Mouse (Mus musculus) midbrain, embryonic 11.5 days (tissue): ENCODE data around the gene Aoc3. TPM values are rescaled to one million over a fixed set of nuclear protein-coding genes. Genes with fewer than 3 reads are reported as not detected.
A peak's percentile ranks its signal among the peaks of the same experiment; 100 is the strongest.

Source experiments
- ATAC-seq: fragments of 200-750 bp; cut with Nextera tagmentation; 2 replicates; pipeline ENCODE4 v1.8.0; 2017; ENCODE audit warnings: moderate TSS enrichment, moderate library complexity; ENCODE audit not compliant: low FRiP score
- DNase-seq: peaks from one replicate; pipeline ENCODE4 v3.0.0; 2015; ENCODE audit warnings: low spot score; ENCODE audit errors: missing footprints
- H3K27ac ChIP-seq: fragments of 300-500 bp; sonication (generic); 2 replicates; pipeline ENCODE4 v1.5.1; 2014; ENCODE audit warnings: low read depth, low read length
- H3K27me3 ChIP-seq: fragments of 300-500 bp; sonication (generic); 2 replicates; pipeline ENCODE4 v1.6.1; 2014; ENCODE audit warnings: mild to moderate bottlenecking, low read length, moderate library complexity, mixed read lengths; ENCODE audit not compliant: control insufficient read depth, insufficient read depth
- H3K36me3 ChIP-seq: fragments of 300-500 bp; sonication (generic); 2 replicates; pipeline ENCODE4 v1.6.1; 2014; ENCODE audit warnings: mild to moderate bottlenecking, low read length, moderate library complexity, mixed read lengths; ENCODE audit not compliant: control insufficient read depth, insufficient read depth
- H3K4me1 ChIP-seq: fragments of 300-500 bp; sonication (generic); 2 replicates; pipeline ENCODE4 v1.6.1; 2014; ENCODE audit warnings: low read length; ENCODE audit not compliant: control insufficient read depth, insufficient read depth
- H3K4me2 ChIP-seq: fragments of 300-500 bp; sonication (generic); 2 replicates; pipeline ENCODE4 v1.6.1; 2014; ENCODE audit warnings: mild to moderate bottlenecking, moderate library complexity
- H3K4me3 ChIP-seq: fragments of 300-500 bp; sonication (generic); 2 replicates; pipeline ENCODE4 v1.5.1; 2014; ENCODE audit warnings: low read depth, low read length
- H3K9ac ChIP-seq: fragments of 300-500 bp; sonication (generic); 2 replicates; pipeline ENCODE4 v1.6.1; 2014; ENCODE audit warnings: low read length
- H3K9me3 ChIP-seq: fragments of 300-500 bp; sonication (generic); 2 replicates; pipeline ENCODE4 v1.6.1; 2016; ENCODE audit warnings: low read length; ENCODE audit not compliant: control insufficient read depth
- WGBS: fragments of 180-500 bp; shearing (Covaris S2); extraction: QIAGEN DNeasy Blood & Tissue Kit; methylation state at CpG from one replicate; pipeline ENCODE4 v1.1.7; 2014; 5-methylcytosine and 5-hydroxymethylcytosine counted together
- polyA plus RNA-seq: library from polyadenylated mRNA; unstranded; fragments of >200 nt; fragmentation: Nextera tagmentation; extraction: Ambion mirVana; gene quantifications from 2 replicates; pipeline ENCODE4 v1.2.1, GENCODE M21; 2014

Gene Aoc3
- polyA plus RNA-seq, 1 experiment from 2014 or later = not detected

DNA sequence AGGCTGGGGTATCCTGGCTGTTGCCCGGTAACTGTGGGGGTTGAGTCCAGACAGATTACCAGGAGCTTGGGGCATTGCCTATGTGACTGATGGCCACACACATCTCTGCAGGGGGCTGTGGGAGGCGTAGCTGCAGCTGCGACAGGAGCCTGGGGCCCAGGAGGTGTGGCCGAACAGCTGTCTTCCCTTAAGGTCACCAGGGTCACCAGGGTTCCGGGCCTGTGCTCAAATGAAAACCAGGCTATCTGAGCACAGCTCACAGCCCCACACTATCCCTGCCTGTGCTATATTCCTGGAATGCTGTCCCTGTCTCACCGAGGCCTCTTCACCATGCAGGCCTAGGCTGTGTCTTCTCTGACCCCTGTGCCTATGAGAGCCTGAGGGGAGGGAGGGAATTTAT lies 4.1 kb downstream of the Aoc3 start:
- no peaks in the 10 kb centered on the region for H3K27me3 ChIP-seq
- H3K36me3 ChIP-seq = no peaks in the 10 kb centered on the region
- no peak overlapping the region; the same call in 1 of the 2 replicates for H3K9ac ChIP-seq
- no peak overlapping the region for H3K4me3 ChIP-seq
- no peak for ATAC-seq
- H3K27ac ChIP-seq = no peak overlapping the region
- no peak overlapping the region for H3K4me2 ChIP-seq
- peak; percentile 90 for DNase-seq
- peaks cover 13% of the 10 kb centered on the region for H3K4me1 ChIP-seq
- H3K9me3 ChIP-seq = no peaks in the 10 kb centered on the region
- 3% methylated on average over 6 of the region's 6 CpGs for WGBS

GRCm38 (mm10) chr11:101335685-101336084 lies 5.3 kb downstream of the Aoc3 start:
- Histone ChIP-seq H3K36me3 (no peaks in the 10 kb centered on the region), H3K9me3 (no peaks in the 10 kb centered on the region), H3K9ac (no peak overlapping the region), H3K4me2 (no peak overlapping the region), H3K27me3 (no peaks in the 10 kb centered on the region), H3K4me3 (no peak overlapping the region), H3K27ac (no peak overlapping the region), H3K4me1 (peaks cover 13% of the 10 kb centered on the region)
- no peak for ATAC-seq
- 76% methylated on average over 9 of the region's 9 CpGs for WGBS
- peak; percentile 62 for DNase-seq

DNA sequence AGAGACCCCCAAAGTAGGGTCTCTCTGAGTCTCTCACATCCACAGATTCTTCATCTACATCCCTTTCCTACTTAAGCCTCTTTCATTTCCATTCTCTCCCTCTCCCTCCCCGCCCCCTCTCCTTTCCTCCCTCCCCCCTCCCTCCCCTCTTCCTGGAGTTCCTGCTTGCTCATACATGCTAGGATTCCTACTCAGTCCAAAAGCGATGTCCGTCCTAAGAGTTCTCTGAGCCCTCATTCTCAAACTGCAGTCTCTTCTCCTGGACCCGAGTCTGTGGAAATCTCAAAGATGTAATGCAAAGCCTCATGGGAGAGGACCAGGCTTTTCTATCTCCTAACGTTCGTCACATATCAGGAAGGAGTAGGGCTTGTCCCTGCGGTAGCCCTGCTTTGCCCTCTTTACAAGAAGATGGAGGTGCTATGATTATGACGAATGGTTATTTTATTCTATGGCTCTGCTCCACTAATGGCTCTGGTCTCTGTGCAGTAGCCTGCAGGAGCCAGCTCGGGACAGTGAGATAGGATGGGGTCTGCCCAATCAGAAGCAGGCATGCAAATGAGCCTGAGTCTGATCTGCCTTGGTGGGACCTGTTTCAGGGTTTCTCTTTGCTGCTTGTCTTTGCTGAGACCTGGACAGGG lies 7.8 kb downstream of the Aoc3 start:
- no peaks in the 10 kb centered on the region for H3K9me3 ChIP-seq
- peaks cover 13% of the 10 kb centered on the region for H3K4me1 ChIP-seq
- no peaks in the 10 kb centered on the region for H3K36me3 ChIP-seq
- peak overlapping the region; percentile 46 for H3K9ac ChIP-seq
- ATAC-seq (peak; percentile 90), DNase-seq (peak; percentile 93)
- peak overlapping the region; percentile 49; the same call in 1 of the 2 replicates for H3K27ac ChIP-seq
- H3K4me2 ChIP-seq = peak overlapping the region; percentile 64
- 5% methylated on average over 9 of the region's 9 CpGs for WGBS
- H3K4me3 ChIP-seq = peak overlapping the region; percentile 32
- no peaks in the 10 kb centered on the region for H3K27me3 ChIP-seq

DNA sequence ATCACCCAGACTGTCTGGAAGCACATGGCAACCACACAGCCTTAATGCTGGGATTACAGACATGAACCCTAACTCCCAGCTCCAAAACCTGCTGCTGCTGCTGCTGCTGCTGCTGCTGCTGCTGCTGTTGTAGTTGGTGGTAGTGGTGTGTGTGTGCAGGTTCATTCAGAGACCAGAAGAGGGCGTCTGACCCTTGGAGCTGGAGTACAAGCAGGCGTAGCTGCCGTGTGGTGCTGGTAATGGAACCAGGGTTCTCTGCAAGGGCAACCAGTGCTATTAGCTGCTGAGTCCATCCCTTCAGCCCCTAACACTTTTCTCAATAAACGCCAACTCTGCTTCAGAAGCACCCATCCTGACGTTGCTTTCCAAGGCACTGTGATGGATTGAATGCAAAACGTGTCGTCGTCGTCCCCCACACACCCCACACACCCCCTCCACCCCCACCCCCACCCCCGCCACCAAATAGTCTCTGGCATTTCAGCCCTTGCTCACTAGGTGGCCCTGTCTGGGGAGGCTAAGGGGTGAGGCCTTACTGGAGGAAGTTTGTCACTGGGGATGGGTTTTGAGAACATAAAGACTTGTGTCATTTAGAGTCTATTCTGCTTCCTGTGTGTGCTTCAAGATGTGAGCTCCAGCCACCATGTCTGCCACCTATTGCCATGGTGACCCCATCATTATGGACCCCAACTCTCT lies 16.8 kb downstream of the Aoc3 start:
- H3K27ac ChIP-seq = no peak overlapping the region
- H3K4me1 ChIP-seq = no peaks in the 10 kb centered on the region
- H3K9me3 ChIP-seq = no peaks in the 10 kb centered on the region
- DNase-seq = peak; percentile 4
- no peaks in the 10 kb centered on the region for H3K27me3 ChIP-seq
- WGBS = 74% methylated on average over 10 of the region's 10 CpGs
- no peak overlapping the region for H3K4me3 ChIP-seq
- no peak overlapping the region for H3K4me2 ChIP-seq
- no peak for ATAC-seq
- H3K9ac ChIP-seq = no peak overlapping the region
- no peaks in the 10 kb centered on the region for H3K36me3 ChIP-seq

- ATAC-seq = no peak
- no peak overlapping the region for H3K9ac ChIP-seq
- H3K36me3 ChIP-seq = no peaks in the 10 kb centered on the region
- no peaks in the 10 kb centered on the region for H3K27me3 ChIP-seq
- no peaks in the 10 kb centered on the region for H3K9me3 ChIP-seq
- H3K4me3 ChIP-seq = no peak overlapping the region
- 75% methylated on average over 7 of the region's 7 CpGs for WGBS
- H3K27ac ChIP-seq = no peak overlapping the region
- DNase-seq = peak; percentile 56
- H3K4me1 ChIP-seq = no peaks in the 10 kb centered on the region
- H3K4me2 ChIP-seq = no peak overlapping the region
Observed at GRCm38 (mm10) chr11:101348774-101349173, 18.4 kb downstream of the Aoc3 start.

- Histone ChIP-seq H3K4me2 (no peak overlapping the region), H3K9ac (no peak overlapping the region), H3K4me1 (no peaks in the 10 kb centered on the region), H3K4me3 (no peak overlapping the region), H3K36me3 (no peaks in the 10 kb centered on the region), H3K27me3 (no peaks in the 10 kb centered on the region), H3K9me3 (no peaks in the 10 kb centered on the region), H3K27ac (no peak overlapping the region)
- ATAC-seq = no peak
- peak; percentile 61 for DNase-seq
- WGBS = 86% methylated on average over 3 of the region's 3 CpGs
Observed at GRCm38 (mm10) chr11:101349216-101349615, 18.8 kb downstream of the Aoc3 start.

DNA sequence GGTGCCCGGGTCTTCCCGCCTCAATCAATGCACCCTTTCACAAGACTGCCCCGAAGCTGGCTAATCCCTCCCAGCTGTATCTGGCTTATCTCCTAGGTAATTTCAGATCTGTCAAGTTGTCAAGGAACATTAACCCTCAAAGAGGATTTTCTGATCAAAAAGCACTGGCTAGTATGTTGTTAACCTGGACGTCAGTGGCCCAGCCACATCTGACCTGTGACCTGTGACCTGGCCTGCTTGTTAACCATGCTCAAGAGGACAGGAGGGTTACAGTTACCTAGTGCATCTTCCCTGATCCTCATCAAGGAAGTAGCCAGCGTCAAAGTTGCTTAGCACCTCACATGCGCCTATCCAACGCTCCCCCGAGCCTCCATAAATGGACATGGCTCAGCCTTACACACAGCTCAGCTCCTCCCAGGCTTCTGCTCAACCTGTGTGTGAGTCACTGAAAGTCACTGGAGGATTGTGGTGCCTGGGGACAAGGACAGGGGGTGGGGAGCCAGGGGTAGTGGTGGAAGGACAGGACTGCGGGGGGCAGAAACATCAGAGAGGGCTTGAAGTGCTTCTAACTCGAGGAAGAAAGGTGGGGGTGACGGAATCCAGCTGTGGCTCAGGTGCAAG lies 20.8 kb downstream of the Aoc3 start:
- ATAC-seq (no peak), DNase-seq (peak; percentile 72)
- Histone ChIP-seq H3K4me3 (no peak overlapping the region), H3K9me3 (no peaks in the 10 kb centered on the region), H3K27me3 (no peaks in the 10 kb centered on the region), H3K27ac (no peak overlapping the region), H3K4me1 (no peaks in the 10 kb centered on the region), H3K9ac (no peak overlapping the region), H3K36me3 (no peaks in the 10 kb centered on the region), H3K4me2 (no peak overlapping the region)
- 47% methylated on average over 11 of the region's 11 CpGs for WGBS

- no peaks in the 10 kb centered on the region for H3K27me3 ChIP-seq
- H3K4me1 ChIP-seq = no peaks in the 10 kb centered on the region
- no peaks in the 10 kb centered on the region for H3K9me3 ChIP-seq
- H3K4me2 ChIP-seq = no peak overlapping the region
- no peak overlapping the region for H3K27ac ChIP-seq
- 66% methylated on average over 3 of the region's 3 CpGs for WGBS
- ATAC-seq = no peak
- no peak overlapping the region for H3K9ac ChIP-seq
- no peak overlapping the region for H3K4me3 ChIP-seq
- DNase-seq = no peak
- H3K36me3 ChIP-seq = no peaks in the 10 kb centered on the region
Observed at GRCm38 (mm10) chr11:101351721-101352111, 21.3 kb downstream of the Aoc3 start.

- ATAC-seq (no peak), DNase-seq (peak; percentile 21)
- H3K9ac ChIP-seq = no peak overlapping the region
- 93% methylated on average over 12 of the region's 12 CpGs for WGBS
- no peak overlapping the region for H3K4me3 ChIP-seq
- no peaks in the 10 kb centered on the region for H3K27me3 ChIP-seq
- no peaks in the 10 kb centered on the region for H3K9me3 ChIP-seq
- H3K4me2 ChIP-seq = no peak overlapping the region
- no peaks in the 10 kb centered on the region for H3K36me3 ChIP-seq
- no peaks in the 10 kb centered on the region for H3K4me1 ChIP-seq
- no peak overlapping the region for H3K27ac ChIP-seq
Observed at GRCm38 (mm10) chr11:101353436-101353835, 23.0 kb downstream of the Aoc3 start.
